Mouse (Mus musculus) kidney, adult 2 months (tissue): Measurements from ENCODE around the gene Map2k2.
A peak's percentile ranks its signal among the peaks of the same experiment; 100 is the strongest.

Experiments
- CTCF ChIP-seq: fragments of 200-500 bp; conservative IDR thresholded peaks from 2 replicates; pipeline ENCODE4 v1.5.1; 2011; ENCODE audit warnings: low read depth, mild to moderate bottlenecking, control low read depth, low read length, moderate library complexity, mixed read lengths; ENCODE audit not compliant: insufficient read depth, insufficient read length
- POLR2A ChIP-seq: fragments of 200-500 bp; IDR thresholded peaks from one replicate; pipeline ENCODE4 v1.6.1; 2011; ENCODE audit warnings: low read depth, low read length, control low read depth

DNA sequence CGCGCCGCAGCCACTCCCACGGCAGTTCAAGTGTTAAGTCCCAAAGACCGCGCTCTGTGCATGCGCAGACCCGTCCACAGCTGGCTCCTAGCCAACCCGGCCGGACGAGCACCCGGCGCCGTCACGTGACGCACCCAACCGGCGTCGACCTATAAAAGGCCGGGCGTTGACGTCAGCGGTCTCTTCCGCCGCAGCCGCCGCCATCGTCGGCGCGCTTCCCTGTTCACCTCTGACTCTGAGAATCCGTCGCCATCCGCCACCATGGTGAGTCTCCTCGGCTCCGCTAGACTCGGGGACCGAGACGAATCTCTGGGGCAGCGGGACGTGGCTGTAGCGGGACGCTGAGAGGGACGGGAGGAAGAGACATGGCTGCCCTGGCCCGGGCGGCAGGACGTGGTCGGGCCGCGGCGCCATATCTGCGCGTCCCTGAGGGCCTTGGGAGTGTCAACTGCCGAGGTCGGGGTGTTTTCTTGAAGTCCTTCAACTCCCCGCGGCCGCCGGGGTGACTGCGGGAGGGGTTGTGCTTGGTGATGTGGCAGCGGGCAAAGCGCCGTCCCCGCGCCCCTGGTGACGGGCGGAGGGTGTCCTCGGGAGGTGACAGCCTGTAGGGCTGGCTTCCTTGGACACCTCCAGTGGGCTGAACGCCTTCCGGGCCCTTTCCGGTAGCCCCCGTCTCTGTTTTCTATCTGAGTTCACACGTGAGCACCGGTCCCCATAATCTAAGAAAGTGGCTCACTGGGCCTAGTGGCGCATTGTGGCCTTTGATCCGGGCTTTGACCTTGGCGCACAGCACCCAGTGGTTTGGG, 71.0 kb downstream of the Map2k2 start, which contains the start of gene Eef2:
- TF ChIP-seq POLR2A = peak; percentile 99
- TF ChIP-seq CTCF = no peak
